Mouse (Mus musculus) bone marrow macrophage, adult 2 months (primary cell): ENCODE measurements at regions not wholly inside any gene's neighbourhood (a gene's known extent, or its start where the extent isn't known, plus 50 kb on each side); places are given as distances from the start of the nearest gene placed in this dataset.

Source experiments
- CTCF ChIP-seq: IDR thresholded peaks from 2 replicates; pipeline ENCODE4 v1.5.1; 2012; ENCODE audit warnings: low read depth, mild to moderate bottlenecking, low read length, moderate library complexity
- POLR2A ChIP-seq: IDR thresholded peaks from 2 replicates; pipeline ENCODE4 v1.6.1; 2012; ENCODE audit warnings: mild to moderate bottlenecking, low read depth, low read length, borderline replicate concordance

DNA sequence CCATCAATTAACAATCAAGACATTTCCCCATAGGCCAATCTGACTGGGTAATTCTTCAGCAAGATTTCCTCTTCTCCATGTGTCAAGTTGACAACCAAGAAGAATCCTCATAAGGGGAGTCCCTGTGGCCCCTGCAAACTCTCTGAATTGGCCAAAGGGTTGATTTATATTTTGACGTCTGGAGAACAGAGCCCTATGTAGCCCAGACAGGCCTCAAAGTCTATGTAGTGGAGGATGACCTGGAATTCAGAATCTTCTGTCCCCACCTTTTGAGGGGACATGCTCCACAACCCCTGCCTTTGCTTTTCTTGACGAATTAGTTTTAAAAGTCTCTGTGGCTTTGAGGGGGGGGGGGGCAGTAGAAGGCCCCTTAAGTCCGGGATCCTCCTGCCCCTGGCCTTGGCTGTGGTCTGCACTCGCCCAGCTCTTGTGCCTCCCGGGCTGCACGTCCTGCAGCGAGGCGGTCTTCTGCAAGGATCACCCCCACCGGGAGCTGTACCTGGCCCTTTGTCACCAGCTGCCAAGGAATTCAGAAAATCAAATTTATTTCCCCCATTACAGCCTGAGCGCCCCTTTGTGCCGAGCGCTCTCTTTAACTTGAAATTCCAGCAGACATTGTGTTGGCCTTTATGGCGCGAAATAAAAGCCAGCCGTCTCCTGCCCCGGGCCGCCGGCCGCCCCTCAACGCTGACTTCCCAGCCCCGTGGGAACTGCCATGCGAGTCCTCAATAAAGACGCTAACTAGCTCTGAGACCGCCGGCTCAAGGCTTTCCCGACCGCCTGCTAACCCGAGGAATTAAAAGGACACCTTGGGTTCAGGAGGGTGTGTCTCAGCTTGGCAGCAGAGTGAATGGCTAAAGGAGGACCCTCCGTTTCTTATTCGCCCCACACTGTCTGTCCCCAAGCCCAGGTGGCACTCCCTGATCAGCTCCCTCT, 56.4 kb downstream of the Hes1 start:
- no peak for TF ChIP-seq CTCF
- no peak for TF ChIP-seq POLR2A
